Comparison of ENCODE assay signal across 8 mouse cellular contexts in genomic region chr6:21852344-21852785, GRCm38 (mm10). TPM values are rescaled to one million over a fixed set of nuclear protein-coding genes. Genes with fewer than 3 reads are reported as not detected.
DNase-seq lines count a peak whose midpoint lies in the region; ATAC-seq and TF ChIP-seq lines count a peak whose summit lies in the region.

Gene Tspan12 (minus strand): TSS chr6:21852515.

- peaks cover 12% of the 10 kb centered on the region for H3K4me1 ChIP-seq in E14TG2a.4 (replicated peaks; ENCODE audit: low read depth, low read length)
- H3K4me1 ChIP-seq in forebrain, embryonic 14.5 days (ENCODE audit: control insufficient read depth, insufficient read depth, low read length), result peaks cover 8% of the 10 kb centered on the region; the same call in 1 of the 2 replicates
- H3K4me1 ChIP-seq in hindbrain, embryonic 12.5 days, result peaks cover 12% of the 10 kb centered on the region
- no peaks in the 10 kb centered on the region; the same call in 1 of the 2 replicates for H3K4me1 ChIP-seq in liver, embryonic 11.5 days (replicated peaks; ENCODE audit: control insufficient read depth, insufficient read depth, low read length)

- H3K9ac ChIP-seq in forebrain, embryonic 14.5 days (ENCODE audit: low read length), result peak within 1 kb of the TSS; percentile 86
- peak within 1 kb of the TSS; percentile 79 for H3K9ac ChIP-seq in hindbrain, embryonic 12.5 days
- H3K9ac ChIP-seq in liver, embryonic 11.5 days (ENCODE audit: low read depth, low read length), result peak within 1 kb of the TSS; percentile 80

- peak within 1 kb of the TSS; percentile 81 for H3K27ac ChIP-seq in forebrain, embryonic 14.5 days (ENCODE audit: low read depth, low read length)
- peak within 1 kb of the TSS; percentile 87 for H3K27ac ChIP-seq in hindbrain, embryonic 12.5 days
- H3K27ac ChIP-seq in liver, embryonic 11.5 days (ENCODE audit: low read depth, low read length), result peak within 1 kb of the TSS; percentile 33

- H3K36me3 ChIP-seq in E14TG2a.4 (ENCODE audit: insufficient read depth, low read length), result no peaks in the 10 kb centered on the region
- H3K36me3 ChIP-seq in forebrain, embryonic 14.5 days (ENCODE audit: control insufficient read depth, insufficient read depth, low read length), result 0 out of 2 replicates have a peak, but pooled peaks cover 5% of the 10 kb centered on the region
- H3K36me3 ChIP-seq in hindbrain, embryonic 12.5 days, result 0 out of 2 replicates have a peak, but pooled peaks cover 7% of the 10 kb centered on the region
- no peaks in the 10 kb centered on the region for H3K36me3 ChIP-seq in liver, embryonic 11.5 days (ENCODE audit: control insufficient read depth, insufficient read depth, low read length)

- peaks cover 31% of the 10 kb centered on the region for H3K27me3 ChIP-seq in E14TG2a.4 (ENCODE audit: insufficient read depth, low read length)
- H3K27me3 ChIP-seq in forebrain, embryonic 14.5 days (replicated peaks; ENCODE audit: control insufficient read depth, insufficient read depth, low read length), result no peaks in the 10 kb centered on the region
- H3K27me3 ChIP-seq in hindbrain, embryonic 12.5 days, result no peaks in the 10 kb centered on the region
- H3K27me3 ChIP-seq in liver, embryonic 11.5 days (replicated peaks; ENCODE audit: control insufficient read depth, insufficient read depth, low read length), result no peaks in the 10 kb centered on the region

- H3K9me3 ChIP-seq in E14TG2a.4 (ENCODE audit: low read length), result no peaks in the 10 kb centered on the region
- no peaks in the 10 kb centered on the region for H3K9me3 ChIP-seq in forebrain, embryonic 14.5 days (replicated peaks; ENCODE audit: control insufficient read depth, low read length)
- no peaks in the 10 kb centered on the region for H3K9me3 ChIP-seq in hindbrain, embryonic 12.5 days (replicated peaks)
- H3K9me3 ChIP-seq in liver, embryonic 11.5 days (ENCODE audit: control insufficient read depth, low read length), result no peaks in the 10 kb centered on the region

- H3K4me2 ChIP-seq in forebrain, embryonic 14.5 days (ENCODE audit: low read length), result peak within 1 kb of the TSS; percentile 76
- peak within 1 kb of the TSS; percentile 69 for H3K4me2 ChIP-seq in hindbrain, embryonic 12.5 days (replicated peaks)
- peak within 1 kb of the TSS; percentile 93 for H3K4me2 ChIP-seq in liver, embryonic 11.5 days

- H3K4me3 ChIP-seq in E14TG2a.4 (replicated peaks; ENCODE audit: low read length), result peak within 1 kb of the TSS; percentile 88
- peak within 1 kb of the TSS; percentile 81 for H3K4me3 ChIP-seq in forebrain, embryonic 14.5 days (ENCODE audit: low read depth, low read length)
- H3K4me3 ChIP-seq in hindbrain, embryonic 12.5 days, result peak within 1 kb of the TSS; percentile 65
- peak within 1 kb of the TSS; percentile 77 for H3K4me3 ChIP-seq in liver, embryonic 11.5 days (ENCODE audit: low read depth, low read length)

- peak; percentile 7 for DNase-seq in cerebellum, adult 8-10 months
- no peak for DNase-seq in cerebellum, adult 11-12 months
- DNase-seq in forebrain, embryonic 14.5 days (ENCODE audit: low spot score), result no peak
- no peak for DNase-seq in liver, embryonic 11.5 days (ENCODE audit: low spot score)
- no peak for DNase-seq in right cerebral cortex, postnatal 10 days (ENCODE audit: low spot score in 2 of 2)

- no peak for TF ChIP-seq CTCF in E14TG2a.4 (conservative IDR thresholded peaks at IDR 0.05; ENCODE audit: low read length)

- WGBS in forebrain, embryonic 14.5 days, result 2% methylated on average over 13 of the region's 13 CpGs
- WGBS in hindbrain, embryonic 12.5 days, result under 1% methylated on average over 13 of the region's 13 CpGs
- whole genome bisulfite sequencing in liver, embryonic 11.5 days, result 3% methylated on average over 13 of the region's 13 CpGs

- ATAC-seq in forebrain, embryonic 14.5 days, result peak; percentile 15; the same call in 1 of the 2 replicates
- ATAC-seq in hindbrain, embryonic 12.5 days (ENCODE audit: low FRiP score), result no peak; the same call in 1 of the 2 replicates
- peak; percentile 24; the same call in 1 of the 2 replicates for ATAC-seq in liver, embryonic 11.5 days (replicated peaks; ENCODE audit: low FRiP score)
- no peak for ATAC-seq in granulocyte monocyte progenitor cell, adult 5-6 weeks (replicated peaks; ENCODE audit: poor library complexity, severe bottlenecking)

RNA-seq across cellular contexts. Expression of gene Tspan12, which starts in this region (rescaled TPM):
- polyA plus RNA-seq in forebrain, embryonic 14.5 days (2014; fragmentation: Nextera tagmentation; extraction: Ambion mirVana), result 57.1 and 60.7 TPM in 2 replicates
- 55.0 and 57.0 TPM in 2 replicates for polyA plus RNA-seq in hindbrain, embryonic 12.5 days (2016; fragmentation: Nextera tagmentation; extraction: Ambion mirVana)
- polyA plus RNA-seq in liver, embryonic 11.5 days (2014; fragmentation: Nextera tagmentation; extraction: Ambion mirVana), result 47.9 and 54.3 TPM in 2 replicates
- not detected in 2 replicates for total RNA-seq in granulocyte monocyte progenitor cell, adult 5-6 weeks (2014; fragmentation: Nextera tagmentation)
- not detected in 2 replicates for total RNA-seq in granulocyte monocyte progenitor cell, adult 5-6 weeks (2017)

Comparison
In these comparisons a context has a peak if more than half of its experiments do, and no peak if none do; other contexts are left out.
1. ATAC-seq: peak in forebrain, embryonic 14.5 days (single experiment) and liver, embryonic 11.5 days (single experiment); none in hindbrain, embryonic 12.5 days (single experiment) and granulocyte monocyte progenitor cell, adult 5-6 weeks (single experiment).
2. H3K27ac ChIP-seq: peak in every context shown above with its lines; median percentile 87 in hindbrain, embryonic 12.5 days; 81 in forebrain, embryonic 14.5 days; 33 in liver, embryonic 11.5 days.
3. Peak in every context shown above with its lines, with median percentiles within 50 percentile points of each other: H3K4me3 ChIP-seq, H3K4me2 ChIP-seq and H3K9ac ChIP-seq.